Mouse (Mus musculus) CD4-positive, CD25-positive, alpha-beta regulatory T cell, adult 2 months (primary cell): ENCODE results near the gene Spata21.

ENCODE experiments used
- DNase-seq: peaks from one replicate; pipeline ENCODE4 v3.0.0-alpha.2; 2012; ENCODE audit warnings: low read depth, low spot score

The Spata21 gene

DNA sequence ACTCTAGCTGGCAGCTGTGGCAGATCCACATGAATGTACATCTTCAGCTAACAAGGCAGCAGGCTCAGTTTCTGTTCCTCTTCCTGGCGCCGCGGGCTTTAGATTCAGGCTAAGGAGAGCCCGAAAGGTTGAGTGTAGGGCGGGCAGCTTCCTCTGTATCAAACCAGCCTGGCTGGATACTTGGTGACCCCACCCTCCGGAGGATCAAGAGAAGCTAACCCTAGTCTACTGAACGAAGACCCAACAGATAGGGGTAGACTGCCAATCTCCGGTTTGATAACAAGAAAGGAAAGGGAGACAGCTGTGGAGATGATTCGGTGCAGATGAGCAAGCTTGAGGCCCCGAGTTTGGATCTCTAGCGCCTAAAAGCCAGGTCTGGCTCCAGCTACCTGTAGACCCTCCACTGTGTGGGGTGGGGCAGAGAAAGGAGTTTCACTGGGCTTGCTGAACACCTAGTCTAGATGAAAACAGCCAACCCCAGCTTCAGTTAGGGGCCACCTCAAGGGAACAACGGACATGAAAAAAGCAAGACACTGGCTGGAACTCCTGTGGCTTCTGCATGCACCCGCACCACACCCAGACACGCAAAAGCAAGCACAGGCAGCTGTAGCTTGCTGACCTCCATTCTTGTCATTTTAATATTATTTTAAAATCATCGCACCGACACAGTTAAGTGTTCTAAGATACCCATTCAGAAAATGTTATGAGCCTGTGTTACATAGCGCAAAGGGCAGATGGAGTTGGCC lies 11.2 kb upstream of the Spata21 start:
- peak; percentile 21 for DNase-seq

DNA sequence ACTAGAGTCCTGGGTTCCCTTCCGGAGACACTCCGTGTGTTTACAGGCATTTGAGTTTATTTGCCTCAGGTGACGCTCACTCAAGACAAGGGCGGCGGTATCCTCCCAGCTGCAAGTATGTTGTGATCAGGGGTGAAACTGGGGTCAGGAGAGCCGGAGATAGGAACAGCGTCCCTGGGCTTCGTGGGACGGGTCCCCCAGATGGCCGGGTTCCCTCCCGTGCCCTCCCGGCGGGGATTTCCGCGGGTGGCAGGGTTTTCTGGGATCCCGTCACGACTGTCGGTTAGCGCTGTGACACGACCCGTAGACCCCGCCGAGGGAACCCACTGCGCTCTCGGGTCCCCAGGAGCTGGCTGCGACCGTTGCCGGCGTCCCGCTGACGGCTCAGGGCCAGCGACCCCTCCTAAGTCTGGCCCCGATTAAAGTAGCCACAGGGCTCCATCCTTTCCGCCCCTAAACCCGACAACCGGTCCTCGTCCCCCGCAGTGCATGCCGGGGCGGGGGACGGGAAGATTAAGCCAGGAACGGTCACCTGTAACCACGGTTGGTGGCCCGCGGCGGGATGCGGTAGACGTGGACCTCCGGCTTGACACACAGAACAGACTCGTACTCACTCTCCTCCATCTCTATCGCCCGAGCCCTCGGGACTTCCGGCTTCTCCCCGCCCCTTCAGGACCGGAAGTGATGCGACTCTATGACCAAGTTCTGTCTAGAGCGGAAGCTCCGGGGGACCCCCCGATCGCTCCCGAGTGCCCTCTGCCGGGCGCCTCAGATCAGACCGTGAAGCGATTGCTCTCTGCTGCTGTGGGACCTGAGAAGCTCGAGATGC lies 10.2 kb upstream of the Spata21 start, which contains the start of gene Necap2:
Gene Necap2, minus strand, starts transcription at position 677 of the 829 bp plus-strand sequence.
- DNase-seq = peak; percentile 97

DNA sequence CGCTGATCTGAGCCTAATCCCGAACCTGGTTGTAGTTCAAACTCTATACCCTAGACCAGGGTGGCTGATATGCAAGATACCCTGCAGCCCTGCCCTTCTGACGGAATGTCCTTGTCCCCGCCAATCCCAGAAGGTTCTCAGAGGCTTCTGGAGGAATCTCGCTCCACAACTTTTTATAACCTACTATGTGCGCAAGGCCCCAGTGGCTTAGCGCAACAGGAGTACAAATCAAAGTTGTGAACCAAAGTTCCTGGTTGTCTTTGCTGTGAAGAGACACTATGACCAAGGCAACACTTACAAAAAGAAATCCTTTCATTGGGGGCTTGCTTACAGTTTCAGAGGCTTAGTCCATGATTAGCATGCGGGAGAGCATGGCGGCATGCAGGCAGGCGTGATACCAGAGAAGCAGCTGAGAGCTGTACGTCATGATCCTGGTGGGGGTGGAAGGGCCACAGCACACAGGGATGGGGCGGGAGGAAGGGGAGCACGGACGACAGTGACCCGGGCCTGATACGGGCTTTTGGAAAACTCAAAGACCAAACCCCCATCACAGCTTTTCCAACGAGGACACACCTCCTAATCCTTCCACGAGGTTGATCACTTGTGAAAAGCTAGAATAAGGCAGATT lies 9.5 kb upstream of the Spata21 start:
- no peak for DNase-seq

DNA sequence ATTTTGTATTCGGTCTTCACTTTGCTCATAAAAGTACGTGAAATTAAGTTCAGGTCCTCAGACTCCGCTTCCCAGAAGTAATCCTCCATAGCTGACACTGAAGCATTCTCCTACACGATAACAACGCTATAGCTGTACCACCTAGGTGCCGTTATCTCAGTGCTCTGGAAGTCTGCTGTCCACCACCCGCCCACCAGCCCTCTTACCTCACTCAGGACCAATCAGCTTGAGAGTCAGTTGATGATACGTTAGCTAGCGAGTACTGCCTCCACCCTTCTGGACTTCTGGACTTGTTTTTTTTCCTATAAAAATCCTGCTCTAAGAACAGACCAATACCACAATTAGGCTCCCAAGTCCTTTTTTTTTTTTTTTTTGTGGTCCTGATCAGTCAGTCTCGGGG lies 1.3 kb upstream of the Spata21 start:
- no peak for DNase-seq

DNA sequence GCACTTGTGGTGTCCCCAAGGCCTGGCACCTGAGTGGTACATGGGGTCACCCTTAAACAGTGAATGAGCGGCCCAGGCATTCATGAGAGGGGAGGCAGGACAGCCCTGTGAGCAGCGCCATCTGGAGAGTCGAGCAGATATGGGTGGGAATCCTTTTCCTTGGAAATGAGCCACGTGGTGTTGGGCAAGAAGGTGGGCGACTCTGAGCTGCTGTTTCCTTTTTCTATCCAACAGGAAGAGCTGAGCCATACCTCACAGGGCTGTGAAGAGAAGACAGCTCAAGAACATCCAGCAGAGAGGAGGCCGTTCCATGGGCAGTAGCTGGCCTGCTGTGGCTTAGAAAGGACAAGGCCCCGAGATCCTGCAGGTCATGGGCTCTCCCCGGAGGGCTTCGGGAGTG lies 581 bp downstream of the Spata21 start:
- DNase-seq = no peak

DNA sequence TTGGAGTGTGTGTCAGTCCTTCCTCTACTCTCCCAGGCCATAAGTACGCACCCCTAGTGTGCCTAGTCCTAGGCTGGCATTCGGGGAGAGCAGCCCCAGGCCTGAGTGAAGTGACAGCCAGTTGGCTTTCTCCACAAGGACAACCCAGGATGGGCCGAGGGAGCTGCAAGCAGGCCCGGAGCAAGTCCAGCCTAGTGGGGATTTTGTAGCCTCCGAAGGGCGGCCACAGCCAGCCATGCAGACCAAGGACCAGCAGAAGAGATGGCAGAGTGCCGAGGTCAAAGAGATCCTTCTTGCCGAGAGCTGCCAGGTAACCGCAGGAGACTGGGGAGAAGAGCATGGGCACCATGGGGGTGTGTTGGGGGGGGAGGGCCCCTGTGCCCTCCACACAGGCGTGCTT lies 6.9 kb downstream of the Spata21 start:
- no peak for DNase-seq

DNA sequence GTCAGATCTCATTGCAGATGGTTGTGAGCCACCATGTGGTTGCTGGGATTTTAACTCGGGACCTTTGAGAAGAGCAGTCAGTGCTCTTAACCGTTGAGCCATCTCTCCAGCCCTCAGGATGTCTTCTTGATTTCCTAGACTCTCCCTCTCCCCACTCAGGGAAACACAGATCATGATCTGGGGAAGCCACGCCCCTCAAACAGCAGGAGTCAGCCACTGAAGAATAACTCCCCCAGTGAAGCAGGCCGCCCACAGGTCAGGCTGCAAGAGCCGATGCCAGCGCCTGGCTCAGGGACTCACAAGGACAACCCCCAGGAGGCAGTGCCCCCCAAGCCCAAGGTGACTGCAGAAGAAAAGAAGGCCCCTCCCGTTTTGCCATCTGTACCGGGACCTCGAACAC lies 8.6 kb downstream of the Spata21 start:
- DNase-seq = no peak

DNA sequence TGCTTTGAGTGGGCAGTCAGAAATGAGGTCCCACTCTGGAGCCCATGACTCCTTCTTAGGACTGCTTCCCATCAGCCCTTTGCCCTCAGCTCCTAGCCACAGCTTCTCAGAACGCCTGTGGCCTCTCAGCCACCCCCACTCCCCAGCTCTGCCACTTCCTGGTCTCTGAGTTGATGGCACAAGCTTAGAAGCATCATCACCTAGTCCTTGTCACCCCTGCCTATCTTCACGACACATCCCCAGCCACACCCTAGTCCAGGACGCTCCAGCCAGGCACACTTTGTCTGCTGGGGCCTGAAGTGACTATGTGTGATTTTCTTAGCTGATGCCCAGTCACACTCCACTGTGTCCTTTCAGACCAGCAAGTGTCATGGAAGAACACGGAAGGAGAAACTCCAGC lies 10.8 kb downstream of the Spata21 start:
- DNase-seq = no peak

DNA sequence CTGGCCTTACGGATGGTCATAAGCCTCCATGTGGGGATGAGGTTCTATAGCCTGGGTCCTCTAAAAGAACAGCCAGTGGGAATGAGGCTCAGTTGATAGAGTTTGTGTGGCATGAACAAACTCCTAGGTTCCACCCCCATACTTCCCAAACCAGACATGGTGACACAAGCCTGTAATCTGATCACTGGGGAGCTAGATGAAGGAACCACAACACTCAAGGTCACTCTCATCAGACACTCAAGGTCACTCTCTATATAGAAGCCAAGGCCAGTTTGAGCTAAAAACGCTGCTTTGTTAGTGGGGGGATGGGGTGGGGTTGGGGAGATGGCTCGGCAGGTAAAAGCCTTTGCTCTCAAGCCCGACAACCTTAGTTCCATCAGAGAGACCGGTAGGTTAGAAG lies 11.8 kb downstream of the Spata21 start:
- DNase-seq = no peak

DNA sequence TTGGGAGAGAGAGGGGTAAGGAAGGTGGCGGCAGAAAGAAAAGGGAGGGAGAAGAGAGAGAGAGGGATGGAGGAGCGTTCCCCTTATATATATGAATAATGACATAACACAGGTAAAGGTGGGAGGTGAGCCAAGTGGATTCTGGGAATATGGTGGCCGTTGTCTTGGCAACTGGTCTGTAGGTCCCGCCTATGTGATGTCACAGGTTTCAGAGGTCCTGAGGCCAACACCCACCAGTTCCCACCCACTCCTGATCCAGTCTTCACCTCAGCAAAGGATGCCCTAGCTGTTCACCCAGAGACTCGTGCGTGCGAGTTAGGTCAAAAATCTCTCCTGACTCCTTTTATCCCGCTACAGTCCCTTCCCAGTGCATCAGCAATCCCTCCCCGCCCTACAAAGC lies 13.2 kb downstream of the Spata21 start:
- DNase-seq = no peak

DNA sequence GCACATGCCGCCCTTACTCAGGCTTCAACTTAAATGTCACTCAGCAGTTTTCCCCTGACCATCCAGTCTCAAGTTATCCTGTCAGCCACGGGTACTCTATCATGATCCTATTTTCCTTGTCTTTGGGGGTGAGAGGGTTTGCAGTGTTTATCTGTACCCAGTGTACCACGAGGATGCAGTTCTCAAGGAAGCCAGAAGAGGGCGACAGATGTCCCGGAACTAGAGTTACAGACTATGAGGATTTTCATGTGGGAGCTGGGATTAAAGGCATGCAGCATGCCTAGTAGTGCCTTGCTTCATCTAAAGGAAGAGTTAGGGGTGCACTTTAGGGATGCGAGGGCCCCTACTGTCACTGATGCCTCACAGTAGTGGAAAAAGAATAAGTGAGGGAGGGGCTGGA lies 13.7 kb downstream of the Spata21 start:
- peak; percentile 27 for DNase-seq

DNA sequence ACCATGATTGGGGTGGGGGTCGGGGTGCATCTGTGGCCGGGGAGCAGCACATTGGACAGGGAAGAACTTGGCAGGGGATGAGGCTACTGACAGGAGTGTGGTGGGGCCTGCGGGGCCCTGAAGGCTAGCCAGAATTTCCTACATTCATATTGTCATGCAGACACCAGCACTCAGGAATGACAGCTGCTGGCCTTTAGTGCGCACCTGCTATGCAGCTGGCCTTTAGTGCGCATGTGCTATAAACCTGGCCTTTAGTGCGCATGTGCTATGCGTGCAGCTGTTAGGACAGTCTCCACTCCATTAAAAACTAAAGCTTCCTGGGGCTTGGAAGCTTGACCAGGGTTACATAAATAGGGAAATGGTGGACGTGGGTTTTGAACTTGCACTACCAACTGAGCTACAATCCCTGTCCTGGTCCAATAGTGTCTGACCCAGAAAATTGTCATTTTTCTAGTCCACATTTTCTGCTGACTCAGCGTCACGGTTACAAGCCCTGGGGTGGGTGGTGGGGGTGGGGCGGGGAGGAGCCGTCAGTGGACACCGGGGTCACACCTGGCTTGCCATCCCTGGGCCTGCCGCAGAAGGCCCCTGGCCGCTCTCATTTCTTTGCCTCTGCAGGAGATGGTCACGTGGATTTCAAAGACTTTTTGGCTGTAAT lies 18.5 kb downstream of the Spata21 start:
- DNase-seq = no peak

DNA sequence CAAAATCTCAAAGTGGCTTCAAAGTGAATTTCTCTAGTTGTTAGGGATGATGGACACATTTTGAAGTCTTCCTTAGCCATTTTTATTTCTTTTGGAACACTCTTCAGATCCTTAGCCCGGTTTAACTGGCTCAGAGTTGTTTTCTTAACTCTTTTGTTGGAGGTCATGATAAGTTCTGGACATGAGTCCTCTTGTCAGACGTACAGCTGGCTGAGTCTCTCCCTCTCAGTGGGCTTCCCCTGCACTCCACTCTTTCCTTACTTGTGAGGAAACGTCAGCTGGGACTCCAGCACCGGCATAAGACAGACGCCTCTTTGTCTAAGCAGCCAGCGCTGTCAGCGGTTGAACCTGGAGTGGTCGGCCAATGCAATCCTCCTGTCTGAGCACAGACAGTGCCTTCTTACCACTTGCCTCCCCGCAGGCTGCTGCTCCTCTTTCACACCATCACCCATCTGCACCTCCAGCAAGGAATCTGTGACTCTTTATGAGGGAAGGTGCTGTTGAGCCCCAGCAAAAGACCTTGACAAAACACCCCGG lies 20.1 kb downstream of the Spata21 start:
- no peak for DNase-seq

DNA sequence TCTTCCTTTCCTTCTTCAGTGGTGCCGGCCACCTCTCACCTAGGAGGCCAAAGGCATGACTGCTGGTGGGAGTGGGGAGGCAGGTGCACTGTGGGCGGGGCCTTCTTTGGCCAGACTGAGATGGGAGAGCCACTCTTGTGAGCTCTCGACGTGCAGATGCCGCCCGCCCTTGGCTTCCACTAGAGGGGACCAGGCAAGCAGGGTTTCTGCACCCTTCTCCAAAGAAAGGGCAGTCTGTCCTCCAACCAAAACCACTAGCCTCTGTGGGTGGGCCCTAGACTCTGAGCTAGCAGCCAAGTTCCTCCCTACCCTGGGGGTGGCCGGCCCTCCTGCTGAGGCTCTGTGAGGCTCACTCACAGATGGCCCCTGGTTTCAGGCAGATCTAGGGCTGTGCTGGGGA lies 25.7 kb downstream of the Spata21 start:
- DNase-seq = no peak

DNA sequence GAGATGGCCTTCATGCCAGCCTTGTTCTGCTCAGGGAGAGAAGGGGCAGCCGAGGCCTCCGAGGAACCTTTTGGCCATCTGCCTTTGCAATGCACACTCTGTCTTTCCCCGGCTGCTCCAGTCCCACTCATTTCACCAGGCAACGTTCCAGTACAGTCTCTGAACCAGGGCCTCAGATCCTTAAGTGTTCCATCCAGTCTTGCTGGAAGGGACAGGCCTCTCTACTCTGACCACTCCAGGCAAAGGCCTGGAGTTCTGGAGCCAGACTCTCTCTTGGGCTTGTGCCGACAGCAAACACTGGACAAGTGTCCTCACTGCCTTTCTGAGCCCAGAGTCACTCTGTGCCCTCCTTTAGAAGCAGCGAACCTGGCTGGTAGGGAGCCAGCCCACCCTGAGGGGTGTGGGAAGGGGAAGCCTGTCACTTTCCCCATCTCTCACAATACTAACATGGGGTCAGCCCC lies 26.4 kb downstream of the Spata21 start:
- DNase-seq = no peak

DNA sequence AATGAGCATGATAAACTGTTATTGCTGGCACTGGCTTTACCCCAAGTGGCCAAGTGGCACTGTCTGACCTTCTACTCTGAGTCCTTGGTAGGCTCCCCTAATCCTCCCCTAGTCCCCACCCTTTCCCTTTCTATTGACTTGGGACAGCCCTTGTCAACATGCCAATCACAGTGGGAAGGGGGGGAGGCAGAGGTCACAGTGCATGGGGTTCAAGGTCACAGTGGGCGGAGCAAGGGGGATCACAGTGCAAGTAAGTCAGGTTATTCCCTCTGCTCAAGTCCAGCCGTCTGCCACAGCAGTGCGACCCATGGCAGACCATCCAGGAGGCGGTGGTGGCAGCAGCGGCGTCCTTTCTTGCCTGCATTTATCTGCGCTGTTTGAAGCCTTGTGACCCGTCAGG lies 27.3 kb downstream of the Spata21 start:
- no peak for DNase-seq

DNA sequence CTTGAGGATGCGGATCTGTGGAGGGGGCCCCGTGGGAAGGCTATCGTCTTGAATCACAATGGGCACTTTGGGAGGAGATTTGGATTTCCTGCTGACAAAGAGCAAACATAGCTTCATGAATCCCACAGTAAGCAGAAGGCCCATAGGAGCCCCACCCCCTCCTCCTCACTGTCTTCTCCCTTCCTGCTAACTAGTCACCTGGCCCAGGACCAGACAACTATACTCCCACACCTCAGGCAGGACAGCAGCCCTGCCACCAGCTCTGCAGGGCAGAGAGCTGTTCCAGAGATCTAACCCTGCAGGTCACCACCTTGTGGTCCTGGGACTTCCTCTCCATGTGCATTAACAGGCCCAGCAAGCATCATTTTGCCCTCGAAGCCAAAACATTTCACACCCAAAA lies 30.6 kb downstream of the Spata21 start:
- DNase-seq = no peak

DNA sequence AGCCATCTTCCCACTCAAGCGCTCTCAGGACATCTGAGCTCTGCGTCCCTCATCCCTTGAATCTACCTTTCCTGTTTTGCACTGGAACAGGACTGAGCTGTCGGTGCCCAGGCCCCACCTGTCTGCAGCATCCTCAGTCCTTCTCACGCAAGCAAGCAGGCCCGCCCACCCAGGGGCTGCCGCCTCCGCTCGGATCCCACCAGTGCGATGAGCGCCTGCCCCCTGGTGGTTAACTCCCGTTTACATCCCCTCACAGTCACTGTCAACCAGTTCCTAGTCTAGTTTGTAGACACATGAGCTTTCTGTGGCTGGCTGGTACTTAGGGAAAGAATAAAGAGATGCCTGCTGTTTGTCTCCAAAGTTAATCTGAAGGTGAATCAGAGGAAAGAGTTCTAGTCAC lies 32.6 kb downstream of the Spata21 start:
- peak; percentile 65 for DNase-seq

DNA sequence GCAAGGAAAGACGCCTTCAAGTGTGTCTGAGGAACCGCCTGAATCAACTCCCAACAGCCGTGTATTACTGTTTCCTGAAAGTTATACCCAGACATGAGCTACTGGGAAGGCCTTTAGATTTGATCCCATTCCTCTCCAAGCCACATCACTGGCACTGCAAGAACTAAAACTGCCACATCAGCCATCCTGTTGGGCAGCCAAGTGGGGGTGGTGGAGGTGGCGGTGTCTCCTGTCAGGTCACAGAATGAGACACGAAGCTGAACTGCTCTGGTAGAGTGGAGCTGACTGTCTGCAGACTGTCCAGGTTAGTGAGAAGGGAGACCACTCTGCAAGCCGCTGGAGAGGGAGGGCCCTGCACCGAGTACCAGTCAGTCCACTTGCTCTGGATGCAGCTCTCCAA lies 34.5 kb downstream of the Spata21 start:
- DNase-seq = no peak

DNA sequence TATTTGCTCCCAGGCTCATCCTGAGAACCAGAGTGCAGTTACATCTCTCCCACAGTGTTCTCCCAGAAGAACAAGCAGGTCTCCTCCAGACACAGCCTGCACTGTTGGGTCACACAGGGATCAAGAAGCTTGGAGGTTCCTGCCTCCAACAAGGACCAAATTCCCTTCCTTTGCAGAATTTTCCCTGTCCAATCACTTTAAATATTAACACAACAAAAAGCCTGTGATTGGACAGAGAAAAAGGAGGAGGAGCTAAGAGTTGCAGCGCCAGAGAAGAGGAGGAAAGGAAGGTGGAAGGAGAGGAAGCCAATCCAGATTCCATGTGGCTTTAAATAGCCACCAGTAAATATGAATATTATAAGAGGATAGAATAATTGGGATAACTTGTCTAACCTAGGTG lies 34.9 kb downstream of the Spata21 start:
- no peak for DNase-seq

DNA sequence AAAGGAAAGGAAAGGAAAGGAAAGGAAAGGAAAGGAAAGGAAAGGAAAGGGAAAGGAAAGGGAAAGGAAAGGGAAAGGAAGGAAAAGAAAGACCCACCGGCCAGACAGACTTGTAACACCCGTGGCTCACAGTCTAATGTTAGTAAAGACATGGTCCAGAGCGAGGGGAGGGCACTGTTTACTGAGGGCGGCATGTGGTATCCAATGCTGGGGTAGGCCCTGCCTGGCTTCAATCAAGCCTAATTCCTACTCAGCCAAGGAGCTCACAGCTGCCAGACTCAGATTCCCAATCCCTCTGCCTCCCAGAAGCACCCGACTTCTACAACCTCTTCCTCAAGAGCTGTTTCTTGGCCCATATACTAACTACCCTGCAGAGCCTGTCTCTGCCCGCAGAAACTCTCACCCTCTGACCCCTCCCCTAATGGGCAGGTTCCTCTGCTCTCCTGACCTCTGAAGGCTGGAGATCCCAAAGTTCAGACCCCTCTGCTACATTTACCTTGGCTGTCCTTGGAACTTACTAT lies 41.1 kb downstream of the Spata21 start:
- peak; percentile 28 for DNase-seq
